Comparison of ENCODE assay signal across 7 mouse cellular contexts in the genomic region with DNA sequence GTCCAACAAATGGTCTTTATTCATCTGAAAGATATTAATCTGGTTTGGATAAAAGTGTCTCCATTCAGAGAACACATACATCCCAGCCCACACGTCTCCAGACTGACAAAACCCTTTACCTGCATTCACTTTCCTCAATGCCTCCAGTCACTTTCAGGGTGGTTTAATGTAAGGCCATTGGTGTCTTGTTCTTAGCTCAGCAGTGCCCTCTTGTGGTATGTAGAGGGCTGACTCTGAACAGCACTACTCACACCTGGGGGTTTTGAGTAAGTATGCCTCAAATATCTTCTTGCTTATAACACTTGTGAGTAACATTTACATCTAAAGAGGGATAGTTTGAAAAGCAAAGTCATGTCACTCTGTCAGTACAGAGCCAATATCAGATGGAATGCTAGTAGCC.
DNase-seq lines count a peak whose midpoint lies in the region; ATAC-seq and TF ChIP-seq lines count a peak whose summit lies in the region.

No protein-coding gene starts in this region.

- peak; percentile 41 for DNase-seq in midbrain, embryonic 10.5 days (ENCODE audit: low spot score)
- peak; percentile 5 for DNase-seq in adrenal gland, postnatal 25 days
- DNase-seq in kidney, adult 8-10 months = peak; percentile 30 to 48
- DNase-seq in lung, postnatal 10 days = peak; percentile 39
- peak; percentile 25 for DNase-seq in splenic B cell, adult 2 months (ENCODE audit: low read depth, low spot score)

- no peak for TF ChIP-seq POLR2A in embryonic fibroblast, embryonic 13.5 days (IDR thresholded peaks at IDR 0.05; ENCODE audit: low read depth, low read length)

- no peak overlapping the region for H3K27ac ChIP-seq in midbrain, embryonic 10.5 days (replicated peaks)
- H3K27ac ChIP-seq in midbrain, embryonic 15.5 days = no peak overlapping the region
- H3K27ac ChIP-seq in embryonic fibroblast, embryonic 13.5 days (ENCODE audit: insufficient read depth, low read length) = no peak overlapping the region

- ATAC-seq in midbrain, embryonic 15.5 days (replicated peaks) = no peak; the same call in 1 of the 2 replicates

- WGBS in midbrain, embryonic 10.5 days = 23% methylated on average over 1 of the region's 1 CpGs
- WGBS in midbrain, embryonic 15.5 days = 19% methylated on average over 1 of the region's 1 CpGs

- no peak overlapping the region for H3K9ac ChIP-seq in midbrain, embryonic 15.5 days

- H3K4me2 ChIP-seq in midbrain, embryonic 15.5 days = no peak overlapping the region

- no peaks in the 10 kb centered on the region for H3K9me3 ChIP-seq in midbrain, embryonic 10.5 days (replicated peaks)
- H3K9me3 ChIP-seq in midbrain, embryonic 15.5 days = no peaks in the 10 kb centered on the region

- H3K36me3 ChIP-seq in midbrain, embryonic 10.5 days = no peaks in the 10 kb centered on the region
- no peaks in the 10 kb centered on the region for H3K36me3 ChIP-seq in midbrain, embryonic 15.5 days (replicated peaks)
- H3K36me3 ChIP-seq in splenic B cell, adult 2 months (ENCODE audit: control insufficient read depth, insufficient read depth, low read length, poor library complexity, severe bottlenecking) = no peaks in the 10 kb centered on the region

- no peaks in the 10 kb centered on the region for H3K27me3 ChIP-seq in midbrain, embryonic 10.5 days (ENCODE audit: low read depth, poor library complexity, severe bottlenecking)
- peaks cover 10% of the 10 kb centered on the region for H3K27me3 ChIP-seq in midbrain, embryonic 15.5 days (replicated peaks)
- H3K27me3 ChIP-seq in splenic B cell, adult 2 months (ENCODE audit: control insufficient read depth, insufficient read depth, low read length, poor library complexity, severe bottlenecking) = no peaks in the 10 kb centered on the region

- peaks cover 5% of the 10 kb centered on the region for H3K4me1 ChIP-seq in midbrain, embryonic 10.5 days
- H3K4me1 ChIP-seq in midbrain, embryonic 15.5 days = no peaks in the 10 kb centered on the region
- no peaks in the 10 kb centered on the region for H3K4me1 ChIP-seq in embryonic fibroblast, embryonic 13.5 days (ENCODE audit: control insufficient read depth, insufficient read depth, low read length)

- peak; percentile 5; the same call in 1 of the 2 replicates for TF ChIP-seq CTCF in embryonic fibroblast, embryonic 13.5 days (IDR thresholded peaks at IDR 0.05; ENCODE audit: borderline replicate concordance, insufficient read depth, low read length)

- H3K4me3 ChIP-seq in midbrain, embryonic 10.5 days = no peak overlapping the region
- no peak overlapping the region for H3K4me3 ChIP-seq in midbrain, embryonic 15.5 days
- no peak overlapping the region for H3K4me3 ChIP-seq in embryonic fibroblast, embryonic 13.5 days (ENCODE audit: insufficient read depth, low read length)
